8 mouse cellular contexts compared by ENCODE assay signal in the genomic region with DNA sequence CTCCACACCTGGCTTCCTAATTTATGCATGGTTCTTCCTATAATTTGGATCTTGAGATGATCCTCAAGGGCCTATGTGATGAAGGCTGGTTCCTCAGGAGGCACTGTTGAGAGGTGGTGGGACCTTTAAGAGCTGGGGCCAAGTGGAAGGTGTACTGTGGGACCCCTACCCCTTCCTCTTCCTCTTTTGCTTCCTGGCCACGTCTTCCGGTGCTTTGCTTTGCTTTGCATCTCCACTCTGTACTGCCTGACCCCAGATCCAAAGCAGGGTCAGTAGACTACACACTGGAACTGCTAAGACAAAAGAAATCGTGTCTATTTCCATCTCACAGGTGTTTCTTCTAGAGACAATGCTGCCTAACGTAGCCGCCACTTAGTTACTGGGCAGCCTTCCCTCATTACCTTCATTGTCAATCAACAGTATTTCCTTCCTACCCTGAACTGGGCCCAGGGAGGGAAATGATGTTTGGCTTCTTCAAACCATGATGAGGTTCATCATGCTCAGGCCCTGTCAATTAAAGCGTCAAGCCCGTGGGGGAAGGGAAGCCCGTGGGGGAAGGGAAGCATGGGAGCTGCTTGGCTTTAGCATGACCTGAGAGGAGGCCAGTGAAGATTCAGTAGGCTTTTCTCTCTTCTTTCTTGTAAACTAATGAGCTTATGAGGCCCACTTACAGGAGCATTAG. TPM values are rescaled to one million over a fixed set of nuclear protein-coding genes. Genes with fewer than 3 reads are reported as not detected.
A peak's percentile ranks its signal among the peaks of the same experiment; 100 is the strongest.
DNase-seq lines count a peak whose midpoint lies in the region; ATAC-seq and TF ChIP-seq lines count a peak whose summit lies in the region.

No protein-coding gene starts in this region.

- H3K9me3 ChIP-seq in lung, postnatal 0 days (ENCODE audit: low read length): no peaks in the 10 kb centered on the region
- no peaks in the 10 kb centered on the region for H3K9me3 ChIP-seq in hindbrain, embryonic 12.5 days (replicated peaks)
- no peaks in the 10 kb centered on the region for H3K9me3 ChIP-seq in midbrain, postnatal 0 days (ENCODE audit: low read length)

- TF ChIP-seq EP300 in lung, postnatal 0 days (IDR thresholded peaks at IDR 0.05): no peak

- H3K4me3 ChIP-seq in lung, postnatal 0 days (ENCODE audit: low read depth, low read length): no peak overlapping the region
- peak overlapping the region; percentile 99; the same call in 1 of the 2 replicates for H3K4me3 ChIP-seq in cortical plate, adult 2 months (ENCODE audit: insufficient read depth, low read length)
- peak overlapping the region; percentile 91 for H3K4me3 ChIP-seq in hindbrain, embryonic 12.5 days
- peak overlapping the region; percentile 77 for H3K4me3 ChIP-seq in midbrain, postnatal 0 days (ENCODE audit: low read depth, low read length)

- H3K27ac ChIP-seq in lung, postnatal 0 days (ENCODE audit: low read length): peak overlapping the region; percentile 35; the same call in 1 of the 2 replicates
- no peak overlapping the region for H3K27ac ChIP-seq in cortical plate, adult 2 months (ENCODE audit: insufficient read depth, low read length)
- peak overlapping the region; percentile 93 for H3K27ac ChIP-seq in hindbrain, embryonic 12.5 days
- peak overlapping the region; percentile 87 for H3K27ac ChIP-seq in midbrain, postnatal 0 days (ENCODE audit: low read depth, low read length)

- H3K27me3 ChIP-seq in lung, postnatal 0 days (replicated peaks; ENCODE audit: insufficient read depth, low read length): no peaks in the 10 kb centered on the region
- H3K27me3 ChIP-seq in hindbrain, embryonic 12.5 days: no peaks in the 10 kb centered on the region
- H3K27me3 ChIP-seq in midbrain, postnatal 0 days (ENCODE audit: insufficient read depth, low read length): no peaks in the 10 kb centered on the region

- no peak for ATAC-seq in lung, postnatal 0 days
- no peak for ATAC-seq in hindbrain, embryonic 12.5 days (ENCODE audit: low FRiP score)
- peak; percentile 1; the same call in 1 of the 2 replicates for ATAC-seq in midbrain, postnatal 0 days (ENCODE audit: low FRiP score)

- no peaks in the 10 kb centered on the region for H3K36me3 ChIP-seq in lung, postnatal 0 days (ENCODE audit: insufficient read depth, low read length)
- H3K36me3 ChIP-seq in hindbrain, embryonic 12.5 days: no peaks in the 10 kb centered on the region
- no peaks in the 10 kb centered on the region for H3K36me3 ChIP-seq in midbrain, postnatal 0 days (ENCODE audit: insufficient read depth, low read length)

- peak; percentile 15 for DNase-seq in lung, postnatal 0 days (ENCODE audit: low spot score)
- DNase-seq in lung, postnatal 14 days: no peak
- DNase-seq in midbrain, postnatal 0 days (ENCODE audit: low spot score): peak; percentile 14
- DNase-seq in gastrocnemius, adult 18-20 months (ENCODE audit: low spot score): no peak
- no peak for DNase-seq in layer of hippocampus, adult 9-10 months (ENCODE audit: low spot score)
- DNase-seq in adipocyte (ENCODE audit: low spot score): no peak

- TF ChIP-seq CTCF in lung, postnatal 0 days (IDR thresholded peaks at IDR 0.05): no peak
- TF ChIP-seq CTCF in cortical plate, adult 2 months (IDR thresholded peaks at IDR 0.05; ENCODE audit: extremely low read depth, insufficient read depth, low read length): no peak
- no peak for TF ChIP-seq CTCF in midbrain, postnatal 0 days (IDR thresholded peaks at IDR 0.05)

- H3K4me1 ChIP-seq in lung, postnatal 0 days (ENCODE audit: insufficient read depth, low read depth, low read length): peaks cover 10% of the 10 kb centered on the region; the same call in 1 of the 2 replicates
- no peaks in the 10 kb centered on the region for H3K4me1 ChIP-seq in cortical plate, adult 2 months (ENCODE audit: control insufficient read depth, insufficient read depth, low read length)
- H3K4me1 ChIP-seq in hindbrain, embryonic 12.5 days: peaks cover 29% of the 10 kb centered on the region
- H3K4me1 ChIP-seq in midbrain, postnatal 0 days (ENCODE audit: insufficient read depth, low read length): peaks cover 9% of the 10 kb centered on the region; the same call in 1 of the 2 replicates

- no peak for TF ChIP-seq POLR2A in cortical plate, adult 2 months (IDR thresholded peaks at IDR 0.05; ENCODE audit: extremely low read depth, insufficient read depth, low read length)

- H3K9ac ChIP-seq in lung, postnatal 0 days (replicated peaks; ENCODE audit: low read depth): no peak overlapping the region
- peak overlapping the region; percentile 99 for H3K9ac ChIP-seq in hindbrain, embryonic 12.5 days
- H3K9ac ChIP-seq in midbrain, postnatal 0 days (replicated peaks; ENCODE audit: low read length, poor library complexity, severe bottlenecking): peak overlapping the region; percentile 98; the same call in 1 of the 2 replicates

- 57% methylated on average over 8 of the region's 8 CpGs for WGBS in lung, postnatal 0 days
- 40% methylated on average over 8 of the region's 8 CpGs for WGBS in hindbrain, embryonic 12.5 days
- WGBS in midbrain, postnatal 0 days: 40% methylated on average over 8 of the region's 8 CpGs

- peak overlapping the region; percentile 81; the same call in 1 of the 2 replicates for H3K4me2 ChIP-seq in lung, postnatal 0 days (replicated peaks; ENCODE audit: low read depth, low read length)
- peak overlapping the region; percentile 77 for H3K4me2 ChIP-seq in hindbrain, embryonic 12.5 days (replicated peaks)
- H3K4me2 ChIP-seq in midbrain, postnatal 0 days (ENCODE audit: low read depth, low read length, poor library complexity, severe bottlenecking): peak overlapping the region; percentile 87

RNA-seq across cellular contexts. Expression of a gene that starts 2.9 kb away (rescaled TPM):
- 2,084 and 2,244 TPM in 2 replicates for polyA plus RNA-seq in lung, postnatal 0 days (2015; fragmentation: Nextera tagmentation; extraction: Ambion mirVana)
- polyA plus RNA-seq in cortical plate, adult 2 months (2012; rRNA removed): 462 and 568 TPM in 2 replicates
- polyA plus RNA-seq in hindbrain, embryonic 12.5 days (2016; fragmentation: Nextera tagmentation; extraction: Ambion mirVana): 5,652 and 6,223 TPM in 2 replicates
- total RNA-seq in midbrain, postnatal 0 days (2014; rRNA removed): 504 and 572 TPM in 2 replicates
- polyA plus RNA-seq in midbrain, postnatal 0 days (2015; fragmentation: Nextera tagmentation; extraction: Ambion mirVana): 6,498 and 6,879 TPM in 2 replicates
- total RNA-seq in gastrocnemius, adult 18-20 months (2021): 10 to 100 TPM; 41.8 to 57.0 TPM

RNA-seq across cellular contexts. Expression of a gene that starts 55.9 kb away (rescaled TPM):
- 43.0 and 47.6 TPM in 2 replicates for polyA plus RNA-seq in lung, postnatal 0 days (2015; fragmentation: Nextera tagmentation; extraction: Ambion mirVana)
- polyA plus RNA-seq in cortical plate, adult 2 months (2012; rRNA removed): 80.4 and 87.7 TPM in 2 replicates
- 46.5 and 49.0 TPM in 2 replicates for polyA plus RNA-seq in hindbrain, embryonic 12.5 days (2016; fragmentation: Nextera tagmentation; extraction: Ambion mirVana)
- total RNA-seq in midbrain, postnatal 0 days (2014; rRNA removed): 70.9 and 74.2 TPM in 2 replicates
- 45.5 and 52.8 TPM in 2 replicates for polyA plus RNA-seq in midbrain, postnatal 0 days (2015; fragmentation: Nextera tagmentation; extraction: Ambion mirVana)
- 100 to 1,000 TPM; 178 to 199 TPM for total RNA-seq in gastrocnemius, adult 18-20 months (2021)

Comparison
In these comparisons a context has a peak if more than half of its experiments do, and no peak if none do; other contexts are left out.
1. DNase-seq: peak in lung, postnatal 0 days (single experiment) and midbrain, postnatal 0 days (single experiment); none in lung, postnatal 14 days (single experiment), gastrocnemius, adult 18-20 months (single experiment), layer of hippocampus, adult 9-10 months (single experiment) and adipocyte (single experiment).
2. Peak in every context shown above with its lines, with median percentiles within 50 percentile points of each other: H3K4me2 ChIP-seq.